Mouse (Mus musculus): ENCODE measurements around the gene Map4k4.

Gene Map4k4

DNA sequence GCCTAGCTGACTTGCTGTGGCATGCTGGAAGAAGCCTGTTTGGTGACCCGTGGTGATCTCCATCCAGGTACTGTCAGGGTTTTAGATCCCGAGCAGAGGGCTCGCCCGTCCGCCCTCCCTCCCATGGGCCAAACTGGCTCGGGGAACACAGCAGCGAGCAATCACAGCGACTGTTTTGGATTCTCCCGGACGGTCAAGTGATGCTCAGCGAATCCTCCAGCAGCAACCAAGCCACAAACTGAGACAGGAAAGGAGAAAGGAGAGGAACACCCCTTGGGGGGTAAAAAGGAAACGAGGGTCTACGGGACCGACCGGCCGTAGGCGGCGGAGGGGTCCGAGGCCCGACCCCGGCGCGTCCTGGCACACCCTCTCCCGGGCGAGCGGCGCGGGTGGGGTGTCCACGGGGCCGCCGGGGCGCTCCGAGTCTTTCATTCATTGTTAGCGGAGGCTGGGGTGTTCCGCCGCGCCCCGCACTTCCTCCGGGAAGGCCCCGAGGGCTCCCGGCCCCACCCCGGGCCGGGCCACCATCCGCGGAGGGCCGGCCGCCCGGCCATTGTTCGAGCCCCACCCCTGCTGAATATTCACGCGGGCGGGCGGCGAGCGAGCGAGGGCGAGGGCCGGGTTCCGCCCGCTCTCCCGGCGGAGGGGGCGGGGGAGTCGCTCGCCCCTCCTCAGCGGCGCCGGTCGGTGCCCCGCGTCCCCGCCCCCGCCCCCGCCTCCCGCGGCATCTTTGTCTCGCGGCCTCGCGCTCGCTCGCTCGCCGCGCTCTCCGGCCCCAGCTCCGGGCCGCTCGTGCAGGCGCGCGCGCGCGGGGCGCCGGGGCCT, at the start of gene Map4k4:
Gene Map4k4, plus strand, starts transcription at position 733 of the 825 bp plus-strand sequence.
- DNase-seq, result peak; percentile 84 to 90

GRCm38 (mm10) chr1:39855949-39856348, 44.8 kb upstream of the Map4k4 start:
- DNase-seq, result no peak

DNA sequence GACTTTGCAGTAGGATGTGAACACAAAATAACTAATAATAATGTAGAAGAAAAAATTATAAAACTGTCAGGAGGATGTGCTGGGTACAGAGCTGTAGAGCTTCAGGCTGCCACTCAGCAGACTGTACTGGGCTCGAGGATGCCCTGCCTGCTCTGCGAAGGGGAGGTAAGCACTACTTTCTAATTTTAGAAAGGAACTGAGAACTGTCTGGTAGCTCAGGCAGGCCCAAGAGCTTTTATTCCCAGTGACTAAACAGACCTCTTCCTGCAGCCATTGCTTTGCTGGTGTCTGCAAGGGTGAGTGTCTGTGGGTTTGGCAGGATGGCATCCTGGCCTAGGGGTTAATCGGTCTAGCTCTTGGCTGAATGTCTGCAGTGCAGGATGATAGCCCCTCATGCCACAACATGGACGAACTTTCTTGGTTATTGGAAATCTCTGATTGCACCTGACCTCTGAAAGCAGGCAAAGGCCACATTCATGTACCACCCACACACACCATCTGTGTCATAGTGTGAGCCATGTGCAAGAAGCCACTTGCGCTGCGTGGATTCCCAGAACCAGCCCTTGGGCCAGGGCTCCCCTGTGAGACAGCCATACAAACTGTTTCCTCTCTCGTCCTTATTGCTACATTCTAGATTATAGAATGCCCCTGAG, 43.8 kb upstream of the Map4k4 start:
- DNase-seq, result no peak

- no peak for DNase-seq
These were observed 43.3 kb upstream of the Map4k4 start for GRCm38 (mm10) chr1:39857448-39857820.

DNA sequence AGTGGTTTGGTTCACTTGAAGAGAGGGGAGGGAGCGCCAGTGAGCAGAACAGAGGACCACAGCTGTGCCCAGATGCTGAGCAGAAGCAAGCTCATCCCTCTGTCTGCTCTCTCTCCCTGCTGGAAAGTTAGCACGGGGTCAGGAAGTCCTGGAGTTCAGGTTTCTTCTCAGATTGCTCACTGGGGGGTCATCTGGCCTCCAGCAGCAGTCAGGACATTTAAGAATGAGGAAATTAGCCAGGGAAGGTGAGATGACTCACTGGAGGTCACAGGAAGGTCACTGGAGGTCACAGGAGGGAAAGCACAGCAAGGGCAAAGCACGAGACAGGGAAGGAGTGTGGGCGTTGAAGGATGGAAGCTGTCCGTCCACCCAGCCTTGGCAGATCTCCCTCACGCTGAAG, 41.5 kb upstream of the Map4k4 start:
- peak; percentile 18 to 33 for DNase-seq

GRCm38 (mm10) chr1:39866367-39867141, 34.2 kb upstream of the Map4k4 start:
- no peak for DNase-seq

DNA sequence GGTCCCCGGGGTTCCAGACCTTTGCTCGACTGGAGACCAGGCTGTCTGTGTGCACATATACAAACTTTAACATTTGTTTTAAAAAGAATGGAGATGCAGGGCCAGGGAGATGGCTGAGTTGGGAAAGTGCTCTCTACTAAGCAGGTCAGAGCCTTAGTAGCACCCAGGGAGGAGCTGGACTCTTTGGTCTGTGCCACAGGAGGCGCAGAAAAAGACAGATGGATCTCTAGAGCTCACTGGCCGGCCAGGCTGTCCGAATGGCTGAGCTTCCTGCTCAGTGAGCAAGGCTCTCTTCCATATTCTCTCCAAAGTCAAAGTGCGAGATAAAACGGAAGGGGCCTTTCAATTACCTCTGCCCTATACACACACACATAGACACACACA, 33.6 kb upstream of the Map4k4 start:
- DNase-seq, result no peak

DNA sequence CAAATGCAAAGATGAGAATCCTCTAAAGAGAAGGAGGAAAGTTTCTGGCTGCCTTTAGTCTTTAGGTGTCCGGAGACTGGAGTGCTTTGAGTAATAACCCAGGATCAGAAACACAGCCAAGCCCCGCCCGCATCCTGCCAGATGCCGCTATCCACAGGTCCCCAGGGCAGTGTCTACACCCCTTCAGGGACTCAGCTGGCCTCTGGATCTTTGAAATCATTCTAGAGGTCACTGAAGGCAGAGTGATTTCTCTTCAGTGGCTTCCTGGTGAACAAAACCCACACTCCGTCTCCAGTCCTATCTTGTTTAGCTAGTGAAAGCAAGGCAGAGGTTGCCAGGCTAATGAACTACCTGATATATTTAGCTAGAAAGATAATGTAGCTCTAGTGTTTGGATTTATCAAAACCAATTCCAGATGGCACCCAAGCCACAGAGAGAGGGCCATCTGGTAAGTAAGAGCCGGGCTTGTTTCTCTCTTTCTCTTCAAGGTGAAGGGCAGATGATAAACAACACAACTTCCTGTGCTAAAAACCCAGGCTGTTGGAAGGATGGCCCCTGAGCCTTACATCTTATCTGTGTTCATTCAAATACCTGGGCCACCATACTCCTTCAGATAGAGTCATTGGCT, 32.6 kb upstream of the Map4k4 start:
- DNase-seq, result peak; percentile 67 to 75

DNA sequence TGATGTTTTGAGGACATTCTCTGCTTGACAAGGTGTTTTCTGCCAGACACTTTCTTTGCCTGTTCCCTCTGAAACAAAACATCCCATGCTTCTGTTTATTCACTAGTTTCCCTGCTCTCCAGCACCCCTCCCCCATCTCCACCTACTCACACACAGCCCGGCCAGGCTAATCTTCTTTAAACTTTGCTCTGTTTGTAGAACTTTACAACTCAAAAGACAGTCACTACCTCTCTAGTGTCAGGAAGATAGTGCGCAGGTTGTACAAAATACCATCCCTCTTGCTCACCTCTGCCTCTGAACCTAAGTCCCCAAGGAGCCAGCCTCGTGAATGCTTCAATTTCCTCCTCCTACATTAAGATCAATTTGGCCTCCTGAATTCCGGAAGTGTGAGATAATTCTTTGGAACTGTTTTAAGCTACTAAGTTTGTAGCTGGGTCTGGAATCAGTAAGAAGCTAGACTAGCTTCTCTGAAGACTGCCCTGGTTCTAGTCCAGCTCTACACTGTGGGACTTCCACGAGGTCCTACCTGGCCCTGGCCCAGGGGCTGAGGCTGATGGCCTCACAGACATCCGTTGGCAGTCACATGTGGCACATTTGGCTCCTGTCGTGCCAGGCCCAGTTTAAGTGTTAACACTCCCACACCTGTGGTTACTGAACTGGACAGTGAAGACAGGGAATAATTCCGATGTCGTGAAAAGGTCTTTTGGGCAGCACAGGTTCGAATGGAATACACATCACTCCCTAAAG, 31.7 kb upstream of the Map4k4 start:
- DNase-seq, result peak in 1 of 2 experiments; percentile 31

GRCm38 (mm10) chr1:39869721-39870201, 31.0 kb upstream of the Map4k4 start:
- peak; percentile 31 to 55 for DNase-seq

DNA sequence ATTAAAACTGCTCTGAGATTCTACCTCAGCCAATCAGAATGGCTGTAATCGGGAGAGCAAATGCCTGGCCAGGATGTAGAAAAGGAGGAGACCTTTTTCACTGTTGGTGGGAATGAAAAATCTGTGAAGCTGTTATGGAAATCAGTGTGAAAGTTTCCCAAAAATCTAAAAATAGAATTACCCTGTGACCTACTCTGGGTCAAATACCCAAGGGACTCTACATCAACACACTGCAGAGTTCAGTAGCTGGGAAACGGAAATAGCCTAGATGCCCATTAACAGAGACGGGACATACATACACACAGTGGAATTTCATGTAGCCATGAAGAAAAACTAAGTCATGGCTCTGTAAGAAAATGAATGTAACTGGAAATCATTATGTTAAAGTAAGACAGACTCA, 22.7 kb upstream of the Map4k4 start:
- DNase-seq, result no peak

GRCm38 (mm10) chr1:39882505-39882904, 18.2 kb upstream of the Map4k4 start:
- no peak for DNase-seq

DNA sequence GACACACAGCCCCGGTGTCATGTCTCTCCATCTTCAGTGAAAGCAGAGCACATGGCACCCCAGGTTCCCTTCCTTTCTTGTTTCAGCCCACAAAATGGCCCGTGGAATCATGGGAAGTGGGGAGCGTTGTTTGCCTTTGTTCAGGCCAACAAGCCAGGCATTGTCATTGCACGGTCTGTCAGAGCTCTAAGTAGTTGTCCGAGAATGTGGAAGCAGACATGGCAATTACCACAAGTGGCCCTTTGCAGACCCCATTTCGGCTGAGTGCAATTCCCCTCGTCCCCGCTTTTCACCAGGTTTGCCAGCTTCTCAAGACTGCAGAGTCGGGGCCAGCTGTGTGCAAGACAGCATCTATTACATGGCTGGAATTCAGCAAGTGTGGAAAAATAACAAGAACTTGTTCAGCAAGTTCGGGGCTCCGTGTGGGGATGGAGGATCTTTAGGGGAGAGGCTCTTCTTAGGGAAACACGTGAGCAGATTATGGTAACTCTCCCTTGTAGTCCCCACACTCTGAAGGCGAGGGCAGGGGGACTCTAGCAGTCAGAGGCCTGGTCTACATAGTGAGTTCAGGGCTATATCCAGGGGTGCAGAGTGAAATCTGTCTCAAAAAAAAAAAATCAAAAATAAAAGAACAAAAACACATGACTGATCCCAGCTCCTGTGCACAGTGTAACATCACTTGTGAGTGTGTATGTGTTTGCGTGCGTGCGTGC, 15.8 kb upstream of the Map4k4 start:
- no peak for DNase-seq

DNA sequence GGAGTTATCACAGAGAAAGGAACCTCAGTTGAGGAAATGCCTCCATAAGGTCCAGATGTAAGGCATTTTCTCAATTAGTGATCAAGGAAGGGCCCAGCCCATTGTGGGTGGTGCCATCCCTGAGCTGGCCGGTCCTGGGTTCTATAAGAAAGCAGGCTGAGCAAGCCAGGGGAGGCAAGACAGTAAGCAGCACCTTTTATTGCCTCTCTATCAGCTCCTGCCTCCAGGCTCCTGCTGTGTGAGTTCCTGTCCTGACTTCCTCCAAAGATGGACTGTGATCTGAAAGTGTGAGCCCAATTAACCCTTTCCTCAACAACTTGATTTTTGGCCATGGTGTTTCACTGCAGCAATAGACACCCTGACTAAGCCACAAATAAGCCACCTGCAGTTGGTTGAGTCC, 12.7 kb upstream of the Map4k4 start:
- no peak for DNase-seq

GRCm38 (mm10) chr1:39889429-39889828, 11.3 kb upstream of the Map4k4 start:
- DNase-seq, result no peak

- DNase-seq, result no peak
These were observed 10.7 kb upstream of the Map4k4 start for GRCm38 (mm10) chr1:39889973-39890372.

DNA sequence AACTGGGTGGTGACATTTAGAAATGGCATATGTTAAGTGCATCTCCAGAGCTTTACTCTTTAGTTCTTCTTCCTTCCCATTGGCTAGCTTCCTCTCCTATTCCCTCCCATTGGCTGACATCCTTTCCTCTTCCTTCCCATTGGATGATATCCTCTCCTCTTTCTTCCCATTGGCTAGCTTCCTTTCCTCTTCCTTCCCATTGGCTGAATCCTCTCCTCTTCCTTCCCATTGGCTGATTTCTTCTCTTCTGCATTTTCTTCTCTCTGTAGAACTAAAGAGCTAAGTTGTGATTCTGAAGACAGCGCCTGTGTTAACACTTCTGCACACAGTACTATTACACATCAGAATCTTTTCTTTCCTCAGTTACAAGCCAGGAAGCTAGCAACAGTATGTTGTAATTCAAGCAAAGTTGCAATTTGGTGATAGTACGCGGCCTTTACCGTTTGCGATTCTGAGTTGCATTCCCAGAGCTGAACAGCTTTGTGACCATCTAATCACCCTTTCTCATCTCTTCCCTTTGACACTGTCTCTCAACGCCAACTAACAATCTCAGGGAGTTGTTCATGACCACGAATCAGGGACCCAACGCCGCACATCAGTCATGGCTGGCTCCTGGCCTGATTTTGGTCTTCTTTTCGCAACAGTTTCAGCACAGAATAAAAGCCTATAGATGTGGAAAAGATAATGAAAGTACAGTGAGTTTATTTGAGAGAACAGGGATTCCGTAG, 7.4 kb upstream of the Map4k4 start:
- no peak for DNase-seq

DNA sequence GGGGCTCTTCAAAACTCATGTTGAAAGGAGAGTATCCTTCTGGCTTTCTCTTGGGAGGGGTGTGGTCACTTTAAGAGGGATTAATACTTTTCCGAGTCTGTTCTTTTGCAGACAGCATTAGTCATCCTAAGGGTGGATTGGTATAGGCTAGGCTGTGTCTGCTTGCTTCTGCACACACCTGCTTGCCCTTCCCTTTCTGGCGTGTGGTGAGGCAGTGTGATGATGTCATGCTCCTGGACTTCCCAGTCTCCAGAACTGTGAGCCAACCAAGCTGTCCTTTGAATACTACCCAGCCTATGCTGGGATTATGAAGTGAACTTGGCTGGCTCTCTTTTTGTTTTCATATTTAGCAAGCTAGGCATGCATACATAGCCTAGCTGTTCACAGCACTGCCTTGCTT, 5.6 kb upstream of the Map4k4 start:
- DNase-seq, result no peak

DNA sequence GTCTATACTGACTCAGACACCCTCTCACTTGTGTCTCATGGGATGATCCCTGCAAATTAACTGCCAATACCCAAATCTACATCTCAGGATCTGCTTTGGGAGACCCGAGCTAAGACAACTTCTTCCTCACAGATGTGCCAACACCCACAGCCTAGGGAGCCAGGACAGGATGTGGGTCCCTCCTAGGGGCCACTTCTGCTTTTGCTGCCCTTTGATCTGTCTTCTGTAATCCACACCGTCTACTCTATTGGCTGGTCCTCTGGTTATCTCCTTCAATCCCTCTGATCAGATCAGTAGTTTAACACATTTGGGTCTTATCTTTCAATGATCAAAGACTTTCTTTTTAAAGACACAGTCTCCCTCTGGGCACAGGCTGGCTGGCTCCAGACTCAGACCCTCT, 5.2 kb upstream of the Map4k4 start:
- no peak for DNase-seq

GRCm38 (mm10) chr1:39896581-39896980, 4.1 kb upstream of the Map4k4 start:
- DNase-seq, result peak in 1 of 2 experiments; percentile 33

DNA sequence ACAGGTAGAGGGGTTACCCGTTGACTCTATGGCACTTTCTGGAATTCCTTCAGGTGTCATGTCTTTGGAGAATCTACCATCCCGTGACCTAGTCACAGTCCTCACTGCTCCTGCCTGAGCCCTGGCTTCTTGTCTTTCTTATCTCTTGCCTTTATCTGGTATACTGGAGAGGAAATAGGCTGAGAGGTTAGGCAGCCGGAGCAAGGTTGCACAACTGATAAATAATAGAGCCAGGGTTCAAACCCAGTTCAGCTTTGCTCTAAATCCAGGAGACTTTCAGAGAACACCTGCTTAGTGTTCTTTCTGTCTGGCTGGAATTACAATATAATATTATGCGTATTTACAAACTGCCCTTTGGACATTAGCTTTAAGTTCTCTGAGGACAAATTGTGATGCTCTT, 2.0 kb upstream of the Map4k4 start:
- DNase-seq, result no peak

Data from kidney, postnatal 4 days (tissue).